Mouse (Mus musculus): Measurements from ENCODE around the gene Gm906. TPM values are rescaled to one million over a fixed set of nuclear protein-coding genes. Genes with fewer than 3 reads are reported as not detected.
"Not testable (repeated sequence)": the region's sequence is repeated elsewhere in the genome, so short reads cannot be mapped to it uniquely, and the experiment has no call there.

Gm906 gene
- polyA plus RNA-seq (2014; fragmentation: Nextera tagmentation; extraction: Ambion mirVana): not detected in 2 replicates

DNA sequence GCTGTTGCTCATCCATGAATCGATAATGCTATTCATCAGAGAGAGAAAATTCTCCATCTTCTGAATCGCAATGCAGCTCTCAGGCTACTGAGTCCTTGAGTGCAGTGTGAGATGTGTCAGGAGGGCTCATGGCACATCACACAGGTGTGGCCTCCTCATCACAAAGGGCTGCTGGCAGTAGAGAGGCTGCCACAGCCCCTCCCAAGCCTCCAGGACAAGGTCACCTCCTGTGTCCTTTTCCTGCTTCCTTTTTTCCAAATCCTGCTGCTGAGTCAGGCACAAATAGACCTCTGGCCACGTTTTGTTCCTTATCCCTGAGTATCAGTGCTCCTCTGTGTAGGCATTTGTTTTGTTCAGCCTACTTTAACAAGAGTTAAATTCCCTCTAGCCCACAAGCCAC, at the start of gene Gm906:
TSS of gene Gm906 (minus strand) at position 101 of the 400 bp plus-strand sequence.
- not testable (repeated sequence) for H3K27me3 ChIP-seq (replicated peaks; ENCODE audit: control insufficient read depth, insufficient read depth, low read length); DNase-seq (ENCODE audit: low spot score); ATAC-seq (replicated peaks; ENCODE audit: low FRiP score, low TSS enrichment, low read depth); H3K4me2 ChIP-seq (ENCODE audit: low read length); H3K27ac ChIP-seq (ENCODE audit: low read depth); H3K4me1 ChIP-seq (replicated peaks; ENCODE audit: control insufficient read depth, insufficient read depth, low read length); H3K9ac ChIP-seq (ENCODE audit: low read length); H3K9me3 ChIP-seq (ENCODE audit: control insufficient read depth, low read length); H3K36me3 ChIP-seq (ENCODE audit: control insufficient read depth, insufficient read depth, low read length); H3K4me3 ChIP-seq (ENCODE audit: low read depth, low read length)
- 82% methylated on average over 3 of the region's 3 CpGs for WGBS

DNA sequence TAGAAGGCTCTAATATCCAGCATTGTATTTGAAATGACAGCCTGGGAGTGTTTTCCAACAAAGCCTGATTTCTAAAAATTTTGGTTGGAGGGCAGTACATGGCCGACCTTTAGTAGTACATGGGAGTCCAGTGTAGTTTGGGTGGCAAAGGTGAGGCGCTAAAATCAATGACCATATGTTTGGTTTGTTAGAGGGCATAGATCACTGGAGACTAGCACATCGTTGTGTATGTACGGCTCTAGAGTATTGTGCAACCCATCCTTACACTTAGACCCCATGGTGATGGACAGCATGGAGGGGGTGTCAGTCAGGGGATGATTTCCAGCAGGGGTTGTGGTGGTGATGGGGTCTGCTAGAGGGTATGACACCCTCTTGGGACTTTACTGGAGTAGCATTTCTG, 33.2 kb upstream of the Gm906 start:
- WGBS: 75% methylated on average over 1 of the region's 4 CpGs

DNA sequence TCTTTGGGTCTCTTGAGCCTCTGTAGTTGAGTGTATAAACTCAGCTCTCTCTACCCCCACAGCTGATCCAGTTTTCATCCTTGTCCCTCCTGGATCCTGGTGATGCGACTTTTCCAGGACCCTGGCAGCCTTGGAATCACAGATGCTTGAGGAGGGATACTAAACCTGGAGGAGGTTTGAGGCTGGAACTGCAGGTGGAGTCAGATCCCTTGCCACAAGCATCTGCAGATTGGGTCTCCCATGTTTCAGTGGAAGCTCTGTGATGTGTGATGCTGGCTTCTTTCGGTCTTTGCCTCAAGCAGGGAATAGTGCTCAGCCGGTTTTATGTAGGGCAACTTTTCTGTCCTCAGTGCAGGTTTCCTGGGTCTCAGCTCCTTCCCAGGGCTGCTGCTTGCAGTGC, 13.6 kb downstream of the Gm906 start:
- ATAC-seq (replicated peaks; ENCODE audit: low FRiP score, low TSS enrichment, low read depth): no peak
- Histone ChIP-seq H3K27ac (ENCODE audit: low read depth) (no peak overlapping the region), H3K27me3 (replicated peaks; ENCODE audit: control insufficient read depth, insufficient read depth, low read length) (no peaks in the 10 kb centered on the region), H3K9me3 (ENCODE audit: control insufficient read depth, low read length) (no peaks in the 10 kb centered on the region), H3K4me2 (ENCODE audit: low read length) (no peak overlapping the region), H3K4me3 (ENCODE audit: low read depth, low read length) (no peak overlapping the region), H3K36me3 (ENCODE audit: control insufficient read depth, insufficient read depth, low read length) (no peaks in the 10 kb centered on the region), H3K9ac (ENCODE audit: low read length) (no peak overlapping the region), H3K4me1 (replicated peaks; ENCODE audit: control insufficient read depth, insufficient read depth, low read length) (no peaks in the 10 kb centered on the region)
- DNase-seq (ENCODE audit: low spot score): no peak
- 92% methylated on average over 3 of the region's 3 CpGs for WGBS

More for the DNA sequence above, 33.2 kb upstream of the Gm906 start:
- not testable (repeated sequence) for DNase-seq (ENCODE audit: low spot score); H3K27me3 ChIP-seq (replicated peaks; ENCODE audit: control insufficient read depth, insufficient read depth, low read length); H3K9ac ChIP-seq (ENCODE audit: low read length); H3K4me3 ChIP-seq (ENCODE audit: low read depth, low read length); H3K9me3 ChIP-seq (ENCODE audit: control insufficient read depth, low read length); H3K27ac ChIP-seq (ENCODE audit: low read depth); ATAC-seq (replicated peaks; ENCODE audit: low FRiP score, low TSS enrichment, low read depth); H3K4me1 ChIP-seq (replicated peaks; ENCODE audit: control insufficient read depth, insufficient read depth, low read length); H3K4me2 ChIP-seq (ENCODE audit: low read length); H3K36me3 ChIP-seq (ENCODE audit: control insufficient read depth, insufficient read depth, low read length)

DNA sequence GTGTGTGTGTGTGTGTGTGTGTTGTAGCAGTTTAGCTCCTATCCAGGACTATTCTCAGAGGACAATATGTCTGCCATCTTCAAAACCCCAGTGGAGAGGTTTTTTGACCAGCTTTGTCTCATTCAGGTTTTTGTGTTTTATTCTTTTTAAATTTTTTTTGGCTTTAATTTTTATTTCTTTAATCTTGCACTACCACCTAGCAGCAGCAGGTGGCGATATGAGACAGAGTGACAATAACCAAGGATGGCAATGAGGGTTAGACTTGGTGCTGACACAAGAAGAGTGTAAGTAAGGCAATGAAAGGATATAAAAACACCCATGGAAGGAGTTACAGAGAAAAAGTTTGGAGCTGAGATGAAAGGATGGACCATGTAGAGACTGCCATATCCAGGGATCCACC, 38.3 kb downstream of the Gm906 start:
- not testable (repeated sequence) for H3K9me3 ChIP-seq (ENCODE audit: control insufficient read depth, low read length); H3K9ac ChIP-seq (ENCODE audit: low read length); H3K4me3 ChIP-seq (ENCODE audit: low read depth, low read length); H3K4me2 ChIP-seq (ENCODE audit: low read length); H3K27ac ChIP-seq (ENCODE audit: low read depth); H3K27me3 ChIP-seq (replicated peaks; ENCODE audit: control insufficient read depth, insufficient read depth, low read length); ATAC-seq (replicated peaks; ENCODE audit: low FRiP score, low TSS enrichment, low read depth); H3K4me1 ChIP-seq (replicated peaks; ENCODE audit: control insufficient read depth, insufficient read depth, low read length); H3K36me3 ChIP-seq (ENCODE audit: control insufficient read depth, insufficient read depth, low read length)
- 0% methylated on average over 1 of the region's 1 CpGs for WGBS
- peak; percentile 55 for DNase-seq (ENCODE audit: low spot score)

DNA sequence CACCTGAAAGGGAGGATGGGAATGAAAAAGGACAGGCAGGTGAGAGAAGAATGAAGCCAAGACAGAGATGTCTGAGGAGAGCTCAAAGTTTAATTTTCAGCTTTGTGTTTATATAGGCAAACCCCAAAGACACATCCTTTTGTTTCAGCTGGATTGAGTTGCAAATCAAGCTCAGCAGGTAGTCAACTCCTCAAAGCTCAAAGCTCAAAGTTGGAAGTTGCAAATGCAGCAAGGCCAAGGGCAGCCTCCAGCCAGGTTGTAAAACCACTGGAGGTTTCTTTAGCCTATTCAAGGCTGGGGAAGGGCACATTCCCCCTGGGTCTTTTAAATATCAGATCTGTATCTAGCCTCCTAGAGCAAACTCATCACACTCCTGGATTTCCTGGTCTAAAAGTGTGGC, 39.9 kb downstream of the Gm906 start:
- DNase-seq (ENCODE audit: low spot score); ATAC-seq (replicated peaks; ENCODE audit: low FRiP score, low TSS enrichment, low read depth); H3K4me3 ChIP-seq (ENCODE audit: low read depth, low read length); H3K27me3 ChIP-seq (replicated peaks; ENCODE audit: control insufficient read depth, insufficient read depth, low read length); H3K27ac ChIP-seq (ENCODE audit: low read depth); H3K36me3 ChIP-seq (ENCODE audit: control insufficient read depth, insufficient read depth, low read length); H3K4me1 ChIP-seq (replicated peaks; ENCODE audit: control insufficient read depth, insufficient read depth, low read length); H3K4me2 ChIP-seq (ENCODE audit: low read length); H3K9me3 ChIP-seq (ENCODE audit: control insufficient read depth, low read length); H3K9ac ChIP-seq (ENCODE audit: low read length): not testable (repeated sequence)

DNA sequence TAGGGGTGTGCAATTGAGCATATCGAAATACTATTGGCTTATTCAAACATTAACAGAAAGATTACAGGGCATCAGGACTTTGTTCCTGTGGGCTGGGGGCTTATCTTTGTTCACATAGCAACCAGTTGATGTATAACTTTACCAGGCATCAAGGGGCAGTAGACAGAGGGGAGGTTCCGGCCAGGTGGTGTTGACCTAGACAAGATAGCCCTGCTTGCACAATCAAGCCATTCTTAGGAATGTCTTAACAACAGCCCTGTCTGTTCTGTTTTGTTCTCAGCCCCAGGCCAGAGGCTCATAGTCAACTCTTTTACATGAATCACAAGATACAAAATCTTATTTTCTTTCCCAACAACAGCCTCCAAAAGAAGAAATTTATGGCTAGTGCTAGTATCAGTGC, 40.5 kb downstream of the Gm906 start:
- not testable (repeated sequence) for H3K9me3 ChIP-seq (ENCODE audit: control insufficient read depth, low read length); H3K4me2 ChIP-seq (ENCODE audit: low read length); H3K4me1 ChIP-seq (replicated peaks; ENCODE audit: control insufficient read depth, insufficient read depth, low read length); H3K27me3 ChIP-seq (replicated peaks; ENCODE audit: control insufficient read depth, insufficient read depth, low read length); DNase-seq (ENCODE audit: low spot score); H3K27ac ChIP-seq (ENCODE audit: low read depth); ATAC-seq (replicated peaks; ENCODE audit: low FRiP score, low TSS enrichment, low read depth); H3K9ac ChIP-seq (ENCODE audit: low read length); H3K36me3 ChIP-seq (ENCODE audit: control insufficient read depth, insufficient read depth, low read length); H3K4me3 ChIP-seq (ENCODE audit: low read depth, low read length)
- whole genome bisulfite sequencing: 81% methylated on average over 2 of the region's 2 CpGs

DNA sequence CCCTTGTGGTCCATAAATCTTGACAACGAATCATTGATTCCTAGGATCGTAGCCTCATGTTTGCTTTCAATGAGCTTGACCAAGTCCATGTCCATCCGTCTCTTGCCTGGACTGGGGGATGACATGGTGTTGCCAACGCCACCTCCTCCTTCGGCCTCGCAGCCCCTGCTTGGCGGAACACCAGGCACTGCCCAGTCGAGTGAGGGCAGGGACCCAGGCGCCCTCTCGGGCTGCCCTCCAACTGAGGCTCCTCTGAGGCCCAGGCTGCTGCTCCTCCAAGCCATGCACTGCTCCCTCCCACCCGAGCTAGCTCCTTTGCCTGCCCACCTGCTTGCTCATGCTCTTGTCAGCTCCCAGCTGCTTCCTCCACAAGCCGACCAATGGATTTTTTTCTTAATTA, 42.1 kb downstream of the Gm906 start:
- Histone ChIP-seq H3K36me3 (ENCODE audit: control insufficient read depth, insufficient read depth, low read length) (no peaks in the 10 kb centered on the region), H3K9me3 (ENCODE audit: control insufficient read depth, low read length) (no peaks in the 10 kb centered on the region), H3K4me1 (replicated peaks; ENCODE audit: control insufficient read depth, insufficient read depth, low read length) (no peaks in the 10 kb centered on the region), H3K4me3 (ENCODE audit: low read depth, low read length) (no peak overlapping the region), H3K27me3 (replicated peaks; ENCODE audit: control insufficient read depth, insufficient read depth, low read length) (no peaks in the 10 kb centered on the region), H3K4me2 (ENCODE audit: low read length) (no peak overlapping the region), H3K27ac (ENCODE audit: low read depth) (no peak overlapping the region), H3K9ac (ENCODE audit: low read length) (no peak overlapping the region)
- DNase-seq (ENCODE audit: low spot score): no peak
- 90% methylated on average over 12 of the region's 12 CpGs for WGBS
- ATAC-seq (replicated peaks; ENCODE audit: low FRiP score, low TSS enrichment, low read depth): no peak

DNA sequence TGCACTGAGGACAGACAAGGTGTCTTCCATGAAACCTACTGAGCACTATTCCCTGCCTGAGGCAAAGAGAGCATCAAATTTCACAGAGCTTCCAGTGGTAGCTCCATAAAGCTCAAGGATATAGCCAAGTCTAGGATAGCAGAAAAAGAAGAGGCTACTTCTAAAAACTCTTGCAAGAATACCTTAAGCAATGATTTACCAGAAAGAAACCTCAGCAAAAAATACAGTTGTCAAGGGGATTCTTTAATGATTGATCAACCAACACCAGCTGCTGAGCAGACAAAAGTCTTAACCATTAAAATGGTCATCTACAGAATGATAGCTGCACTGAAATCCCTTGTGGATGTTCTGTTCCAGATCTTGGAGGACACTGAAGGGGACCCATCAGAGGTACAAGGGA, 53.3 kb downstream of the Gm906 start:
- not testable (repeated sequence) for H3K9me3 ChIP-seq (ENCODE audit: control insufficient read depth, low read length); H3K9ac ChIP-seq (ENCODE audit: low read length); DNase-seq (ENCODE audit: low spot score); H3K4me1 ChIP-seq (replicated peaks; ENCODE audit: control insufficient read depth, insufficient read depth, low read length); H3K36me3 ChIP-seq (ENCODE audit: control insufficient read depth, insufficient read depth, low read length); H3K4me2 ChIP-seq (ENCODE audit: low read length); H3K4me3 ChIP-seq (ENCODE audit: low read depth, low read length); H3K27me3 ChIP-seq (replicated peaks; ENCODE audit: control insufficient read depth, insufficient read depth, low read length); ATAC-seq (replicated peaks; ENCODE audit: low FRiP score, low TSS enrichment, low read depth); H3K27ac ChIP-seq (ENCODE audit: low read depth)
